ENCODE assay signal across 10 mouse cellular contexts in genomic region chr3:108285078-108285711, GRCm38 (mm10). TPM values are rescaled to one million over a fixed set of nuclear protein-coding genes. Genes with fewer than 3 reads are reported as not detected.
DNase-seq lines count a peak whose midpoint lies in the region; ATAC-seq lines count a peak whose summit lies in the region.
"Had no signal": no experiment of that assay in that cellular context is flagged by ENCODE, and none has a peak within 500 bp of the region (broad histone marks: within the 10 kb centered on the region; RNA-seq: fewer than 3 reads in every experiment).

No protein-coding gene starts in this region.

- H3K27ac ChIP-seq in kidney, embryonic 16.5 days (ENCODE audit: low read length), result no peak overlapping the region
- H3K27ac ChIP-seq in embryonic facial prominence, embryonic 14.5 days (replicated peaks; ENCODE audit: low read depth, low read length), result no peak overlapping the region
- H3K27ac ChIP-seq in intestine, embryonic 14.5 days (ENCODE audit: low read depth), result no peak overlapping the region
- H3K27ac ChIP-seq in midbrain, embryonic 16.5 days (ENCODE audit: low read length), result no peak overlapping the region

- H3K9ac ChIP-seq in kidney, embryonic 16.5 days (replicated peaks; ENCODE audit: low read length), result no peak overlapping the region
- H3K9ac ChIP-seq in embryonic facial prominence, embryonic 14.5 days (ENCODE audit: low read depth, low read length), result peak overlapping the region; percentile 83
- no peak overlapping the region; the same call in 1 of the 2 replicates for H3K9ac ChIP-seq in intestine, embryonic 14.5 days (ENCODE audit: low read length)
- peak overlapping the region; percentile 94 for H3K9ac ChIP-seq in midbrain, embryonic 16.5 days (ENCODE audit: low read depth, low read length)

- H3K4me1 ChIP-seq in kidney, embryonic 16.5 days (ENCODE audit: insufficient read depth, low read length), result peaks cover 63% of the 10 kb centered on the region
- H3K4me1 ChIP-seq in embryonic facial prominence, embryonic 14.5 days (ENCODE audit: control insufficient read depth, insufficient read depth, low read length), result peaks cover 43% of the 10 kb centered on the region
- peaks cover 39% of the 10 kb centered on the region for H3K4me1 ChIP-seq in intestine, embryonic 14.5 days (replicated peaks; ENCODE audit: control insufficient read depth, insufficient read depth, low read length)
- H3K4me1 ChIP-seq in midbrain, embryonic 16.5 days (ENCODE audit: control insufficient read depth, insufficient read depth, low read length), result peaks cover 49% of the 10 kb centered on the region

- H3K27me3 ChIP-seq in kidney, embryonic 16.5 days (ENCODE audit: insufficient read depth, low read length), result no peaks in the 10 kb centered on the region
- H3K27me3 ChIP-seq in embryonic facial prominence, embryonic 14.5 days (replicated peaks; ENCODE audit: control insufficient read depth, insufficient read depth, low read length), result no peaks in the 10 kb centered on the region
- H3K27me3 ChIP-seq in intestine, embryonic 14.5 days (replicated peaks; ENCODE audit: control insufficient read depth, insufficient read depth, low read length), result no peaks in the 10 kb centered on the region
- H3K27me3 ChIP-seq in midbrain, embryonic 16.5 days (ENCODE audit: control insufficient read depth, insufficient read depth, low read depth, low read length), result no peaks in the 10 kb centered on the region

- peak overlapping the region; percentile 96 for H3K4me2 ChIP-seq in kidney, embryonic 16.5 days (replicated peaks; ENCODE audit: low read depth, low read length)
- peak overlapping the region; percentile 92 for H3K4me2 ChIP-seq in embryonic facial prominence, embryonic 14.5 days (ENCODE audit: low read depth, low read length)
- peak overlapping the region; percentile 94 for H3K4me2 ChIP-seq in intestine, embryonic 14.5 days (ENCODE audit: low read length)
- H3K4me2 ChIP-seq in midbrain, embryonic 16.5 days (ENCODE audit: low read length), result peak overlapping the region; percentile 80

- DNase-seq in kidney, adult 11 months, result no peak
- DNase-seq in embryonic facial prominence, embryonic 14.5 days (ENCODE audit: low spot score), result no peak
- DNase-seq in intestine, embryonic 14.5 days (ENCODE audit: low spot score), result peak; percentile 48
- no peak for DNase-seq in urinary bladder, adult 18-20 months (ENCODE audit: low spot score in 2 of 2)
- DNase-seq in spleen, postnatal 4 days (ENCODE audit: low spot score in 2 of 2), result no peak
- DNase-seq: kidney, postnatal 10 days had no signal

- WGBS in kidney, embryonic 16.5 days, result 57% methylated on average over 4 of the region's 4 CpGs
- WGBS in embryonic facial prominence, embryonic 14.5 days, result 47% methylated on average over 4 of the region's 4 CpGs
- WGBS in intestine, embryonic 14.5 days, result 67% methylated on average over 4 of the region's 4 CpGs
- 49% methylated on average over 4 of the region's 4 CpGs for WGBS in midbrain, embryonic 16.5 days

- H3K9me3 ChIP-seq in kidney, embryonic 16.5 days (ENCODE audit: low read length), result no peaks in the 10 kb centered on the region
- H3K9me3 ChIP-seq in embryonic facial prominence, embryonic 14.5 days (ENCODE audit: control insufficient read depth, low read length), result no peaks in the 10 kb centered on the region
- no peaks in the 10 kb centered on the region for H3K9me3 ChIP-seq in intestine, embryonic 14.5 days (ENCODE audit: control insufficient read depth, low read length)
- no peaks in the 10 kb centered on the region for H3K9me3 ChIP-seq in midbrain, embryonic 16.5 days (replicated peaks; ENCODE audit: control insufficient read depth, low read length, poor library complexity, severe bottlenecking)
- H3K9me3 ChIP-seq: G1E had no signal

- no peak for ATAC-seq in kidney, embryonic 16.5 days (ENCODE audit: low FRiP score, low TSS enrichment)
- no peak for ATAC-seq in embryonic facial prominence, embryonic 14.5 days (ENCODE audit: low read depth)
- no peak for ATAC-seq in intestine, embryonic 14.5 days (replicated peaks; ENCODE audit: low FRiP score, low TSS enrichment, low read depth)
- ATAC-seq in midbrain, embryonic 16.5 days, result no peak
- no peak for ATAC-seq in megakaryocyte-erythroid progenitor cell, adult 5-6 weeks (replicated peaks; ENCODE audit: low FRiP score, low TSS enrichment, poor library complexity, severe bottlenecking)

- H3K4me3 ChIP-seq in kidney, embryonic 16.5 days (ENCODE audit: low read length), result peak overlapping the region; percentile 85
- H3K4me3 ChIP-seq in embryonic facial prominence, embryonic 14.5 days (ENCODE audit: low read depth, low read length), result peak overlapping the region; percentile 84
- peak overlapping the region; percentile 79; the same call in 1 of the 2 replicates for H3K4me3 ChIP-seq in intestine, embryonic 14.5 days (ENCODE audit: low read depth, low read length)
- H3K4me3 ChIP-seq in midbrain, embryonic 16.5 days (ENCODE audit: low read depth, low read length), result peak overlapping the region; percentile 68

- 0 out of 2 replicates have a peak, but pooled peaks cover 2% of the 10 kb centered on the region for H3K36me3 ChIP-seq in kidney, embryonic 16.5 days (ENCODE audit: insufficient read depth, low read length)
- H3K36me3 ChIP-seq in embryonic facial prominence, embryonic 14.5 days (ENCODE audit: control insufficient read depth, insufficient read depth, low read length), result peaks cover 6% of the 10 kb centered on the region
- H3K36me3 ChIP-seq in intestine, embryonic 14.5 days (ENCODE audit: control insufficient read depth, insufficient read depth, low read length), result no peaks in the 10 kb centered on the region
- no peaks in the 10 kb centered on the region for H3K36me3 ChIP-seq in midbrain, embryonic 16.5 days (ENCODE audit: control insufficient read depth, insufficient read depth, low read length)

RNA-seq across cellular contexts. Expression of gene Sort1, which starts 1.3 kb away (rescaled TPM):
- 7.6 and 8.5 TPM in 2 replicates for polyA plus RNA-seq in kidney, embryonic 16.5 days (2015; fragmentation: Nextera tagmentation; extraction: Ambion mirVana)
- 16.5 and 18.0 TPM in 2 replicates for polyA plus RNA-seq in embryonic facial prominence, embryonic 14.5 days (2014; fragmentation: Nextera tagmentation; extraction: Ambion mirVana)
- polyA plus RNA-seq in intestine, embryonic 14.5 days (2014; fragmentation: Nextera tagmentation; extraction: Ambion mirVana), result 11.4 and 13.5 TPM in 2 replicates
- polyA plus RNA-seq in midbrain, embryonic 16.5 days (2015; fragmentation: Nextera tagmentation; extraction: Ambion mirVana), result 12.4 and 16.2 TPM in 2 replicates
- total RNA-seq in megakaryocyte-erythroid progenitor cell, adult 5-6 weeks (2014; fragmentation: Nextera tagmentation), result 4.5 and 7.6 TPM in 2 replicates
- total RNA-seq in megakaryocyte-erythroid progenitor cell, adult 5-6 weeks (2017), result 5.8 and 7.7 TPM in 2 replicates

RNA-seq across cellular contexts. Expression of gene Psma5, which starts 28.5 kb away (rescaled TPM):
- 282 and 321 TPM in 2 replicates for polyA plus RNA-seq in kidney, embryonic 16.5 days (2015; fragmentation: Nextera tagmentation; extraction: Ambion mirVana)
- polyA plus RNA-seq in embryonic facial prominence, embryonic 14.5 days (2014; fragmentation: Nextera tagmentation; extraction: Ambion mirVana), result 303 and 324 TPM in 2 replicates
- 319 and 324 TPM in 2 replicates for polyA plus RNA-seq in intestine, embryonic 14.5 days (2014; fragmentation: Nextera tagmentation; extraction: Ambion mirVana)
- polyA plus RNA-seq in midbrain, embryonic 16.5 days (2015; fragmentation: Nextera tagmentation; extraction: Ambion mirVana), result 220 and 238 TPM in 2 replicates
- 223 and 248 TPM in 2 replicates for total RNA-seq in megakaryocyte-erythroid progenitor cell, adult 5-6 weeks (2014; fragmentation: Nextera tagmentation)
- 358 and 414 TPM in 2 replicates for total RNA-seq in megakaryocyte-erythroid progenitor cell, adult 5-6 weeks (2017)

RNA-seq across cellular contexts. Expression of gene Sypl2, which starts 58.7 kb away (rescaled TPM):
- polyA plus RNA-seq in kidney, embryonic 16.5 days (2015; fragmentation: Nextera tagmentation; extraction: Ambion mirVana), result 3.7 and 5.0 TPM in 2 replicates
- polyA plus RNA-seq in embryonic facial prominence, embryonic 14.5 days (2014; fragmentation: Nextera tagmentation; extraction: Ambion mirVana), result 6.8 and 11.4 TPM in 2 replicates
- polyA plus RNA-seq in intestine, embryonic 14.5 days (2014; fragmentation: Nextera tagmentation; extraction: Ambion mirVana), result 0.08 and 0.36 TPM in 2 replicates
- 0.30 and 0.67 TPM in 2 replicates for polyA plus RNA-seq in midbrain, embryonic 16.5 days (2015; fragmentation: Nextera tagmentation; extraction: Ambion mirVana)
- total RNA-seq in megakaryocyte-erythroid progenitor cell, adult 5-6 weeks (2014; fragmentation: Nextera tagmentation), result not detected in 2 replicates
- not detected in 2 replicates for total RNA-seq in megakaryocyte-erythroid progenitor cell, adult 5-6 weeks (2017)
- polyA plus RNA-seq: G1E had no signal

Comparison
In these comparisons a context has a peak if more than half of its experiments do, and no peak if none do; other contexts are left out.
1. H3K9ac ChIP-seq: peak in embryonic facial prominence, embryonic 14.5 days (single experiment) and midbrain, embryonic 16.5 days (single experiment); none in kidney, embryonic 16.5 days (single experiment) and intestine, embryonic 14.5 days (single experiment).
2. Peak in every context shown above with its lines, with median percentiles within 50 percentile points of each other: H3K4me2 ChIP-seq and H3K4me3 ChIP-seq.